Mouse (Mus musculus): ENCODE data around the gene Desi1.
"Not testable (repeated sequence)": the region's sequence is repeated elsewhere in the genome, so short reads cannot be mapped to it uniquely, and the experiment has no call there.

- not testable (repeated sequence) for TF ChIP-seq POLR2A (IDR thresholded peaks at IDR 0.05; ENCODE audit: borderline replicate concordance, control insufficient read depth, low read depth, low read length); CTCF (IDR thresholded peaks at IDR 0.05; ENCODE audit: control insufficient read depth, insufficient read depth, low read length)
These were observed 58.5 kb downstream of the Desi1 start for GRCm38 (mm10) chr15:81975156-81975555.

Measured in bone marrow, adult 2 months (tissue).